ENCODE assay signal across 19 mouse cellular contexts in the genomic region with DNA sequence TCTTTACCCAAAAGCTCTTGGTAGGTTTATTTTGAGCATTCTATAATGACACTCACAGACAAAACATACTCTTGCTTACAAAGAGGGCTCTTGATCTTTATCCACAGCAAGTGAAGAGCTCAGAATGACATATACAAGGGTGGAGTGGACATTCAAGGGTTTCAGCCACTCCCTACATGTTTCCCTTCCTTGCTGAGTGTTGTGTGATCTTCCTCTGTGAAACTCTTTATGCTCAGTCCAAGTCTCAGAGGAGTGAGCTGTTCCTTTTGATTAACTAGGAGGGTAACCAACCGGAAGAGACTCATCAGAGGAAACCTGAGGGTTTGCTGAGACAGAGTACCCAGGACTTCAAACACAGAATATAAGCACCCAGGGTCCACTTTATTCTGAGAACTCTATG.
"Had no signal": no experiment of that assay in that cellular context is flagged by ENCODE, and none has a peak within 500 bp of the region (broad histone marks: within the 10 kb centered on the region; RNA-seq: fewer than 3 reads in every experiment).

No protein-coding gene starts in this region.

- H3K4me2 ChIP-seq: liver, embryonic 13.5 days; midbrain, embryonic 13.5 days; neural tube, embryonic 13.5 days; stomach, embryonic 15.5 days had no signal

- H3K4me3 ChIP-seq: left cerebral cortex, adult 2 months; liver, embryonic 13.5 days; megakaryocyte, embryonic 14.5 days; midbrain, embryonic 10.5 days; midbrain, embryonic 13.5 days; myocyte; neural tube, embryonic 13.5 days; stomach, embryonic 15.5 days had no signal

- DNase-seq: kidney, adult 9 months; kidney, postnatal 36 days; layer of hippocampus, postnatal 36 days; liver, embryonic 13.5 days; right cerebral cortex, adult 18-20 months; right cerebral cortex, postnatal 14 days; spleen, adult 18-20 months; thymus, postnatal 25 days had no signal

- ATAC-seq: hindbrain, postnatal 0 days; inflammation-experienced regulatory T-cells, adult 6 months; intestine, embryonic 16.5 days; midbrain, embryonic 13.5 days; midbrain, embryonic 16.5 days had no signal

- H3K27ac ChIP-seq: hindbrain, postnatal 0 days; left cerebral cortex, adult 2 months; liver, embryonic 13.5 days; midbrain, embryonic 10.5 days; midbrain, embryonic 13.5 days; neural tube, embryonic 13.5 days; stomach, embryonic 15.5 days had no signal

- H3K9me3 ChIP-seq: liver, embryonic 13.5 days; midbrain, embryonic 10.5 days; midbrain, embryonic 13.5 days; neural tube, embryonic 13.5 days; stomach, embryonic 15.5 days had no signal

- H3K4me1 ChIP-seq: liver, embryonic 13.5 days; megakaryocyte, embryonic 14.5 days; neural tube, embryonic 13.5 days; stomach, embryonic 15.5 days had no signal

- H3K27me3 ChIP-seq: liver, embryonic 13.5 days; megakaryocyte, embryonic 14.5 days; midbrain, embryonic 13.5 days; neural tube, embryonic 13.5 days; stomach, embryonic 15.5 days had no signal

- H3K36me3 ChIP-seq: liver, embryonic 13.5 days; midbrain, embryonic 10.5 days; midbrain, embryonic 13.5 days; neural tube, embryonic 13.5 days; stomach, embryonic 15.5 days had no signal

- H3K9ac ChIP-seq: liver, embryonic 13.5 days; midbrain, embryonic 13.5 days; neural tube, embryonic 13.5 days; stomach, embryonic 15.5 days had no signal
